Mouse (Mus musculus): ENCODE measurements around the gene Eln.

DNA sequence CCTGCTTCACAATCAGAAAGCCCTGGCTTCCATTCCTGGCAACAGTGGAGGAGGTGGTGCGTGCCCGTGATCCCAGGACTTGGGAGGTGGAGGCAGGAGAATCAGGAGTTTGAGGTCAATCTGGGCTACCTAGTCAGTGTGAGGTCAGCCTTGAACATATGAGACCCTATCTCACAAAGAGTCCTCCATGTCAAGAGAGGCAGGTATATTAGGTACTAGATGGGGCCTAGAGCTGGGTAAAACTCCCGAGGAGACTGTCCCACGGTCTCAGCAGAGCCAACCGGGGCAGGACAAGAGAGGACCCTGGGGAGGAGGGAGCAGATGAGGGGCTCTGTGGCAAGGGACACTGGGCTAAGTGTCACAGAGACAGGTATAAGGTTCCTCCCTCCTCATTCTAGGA is 69.6 kb downstream of the Eln start:
- TF ChIP-seq CTCF (IDR thresholded peaks at IDR 0.05; ENCODE audit: control insufficient read depth, insufficient read depth, low read length) (no peak), POLR2A (IDR thresholded peaks at IDR 0.05; ENCODE audit: borderline replicate concordance, control insufficient read depth, low read depth, low read length) (no peak)
